Mouse (Mus musculus): ENCODE data around the gene Tmem231. TPM values are rescaled to one million over a fixed set of nuclear protein-coding genes. Genes with fewer than 3 reads are reported as not detected.

The Tmem231 gene
- 10 to 100 TPM in 2 of 4 experiments, 1 to 10 TPM in 2; 6.3 to 12.4 (median 9.5) TPM for total RNA-seq (2022)

DNA sequence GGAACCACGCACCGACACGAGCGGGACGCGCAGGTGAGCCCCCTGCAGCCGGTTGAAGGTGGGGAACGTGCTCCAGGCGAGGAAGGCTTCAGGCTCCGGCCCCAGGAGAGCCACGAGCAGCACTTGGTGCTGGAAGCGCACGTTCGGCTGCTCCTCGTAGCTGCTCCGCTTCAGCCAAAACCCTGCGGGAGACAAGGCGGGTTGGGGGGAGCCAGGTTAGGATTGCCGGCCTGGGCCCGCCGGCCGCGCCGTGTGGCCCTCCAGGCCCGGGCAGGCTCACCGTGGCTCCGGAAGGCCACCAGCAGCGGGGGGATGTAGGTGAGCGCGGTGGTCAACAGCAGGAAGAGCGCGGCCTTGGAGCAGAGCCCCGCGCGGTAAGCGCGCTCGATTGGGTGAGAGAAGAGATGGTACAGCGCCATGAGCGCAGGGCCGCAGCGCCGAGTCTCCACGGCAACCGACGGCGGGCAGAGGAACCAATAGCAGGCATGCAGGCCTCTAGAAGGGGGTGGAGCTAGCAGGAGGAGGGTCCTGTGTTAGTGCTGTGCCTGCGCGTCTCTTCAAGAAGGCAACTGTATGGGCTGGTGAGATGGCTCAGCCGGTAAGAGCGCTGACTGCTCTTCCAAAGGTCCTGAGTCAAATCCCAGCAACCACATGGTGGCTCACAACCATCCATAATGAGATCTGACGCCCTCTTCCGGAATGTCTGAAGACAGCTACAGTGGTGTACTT lies at the start of gene Tmem231:
TSS of gene Tmem231 (minus strand) at position 534 of the 729 bp plus-strand sequence.
- peak; percentile 91 for DNase-seq

DNA sequence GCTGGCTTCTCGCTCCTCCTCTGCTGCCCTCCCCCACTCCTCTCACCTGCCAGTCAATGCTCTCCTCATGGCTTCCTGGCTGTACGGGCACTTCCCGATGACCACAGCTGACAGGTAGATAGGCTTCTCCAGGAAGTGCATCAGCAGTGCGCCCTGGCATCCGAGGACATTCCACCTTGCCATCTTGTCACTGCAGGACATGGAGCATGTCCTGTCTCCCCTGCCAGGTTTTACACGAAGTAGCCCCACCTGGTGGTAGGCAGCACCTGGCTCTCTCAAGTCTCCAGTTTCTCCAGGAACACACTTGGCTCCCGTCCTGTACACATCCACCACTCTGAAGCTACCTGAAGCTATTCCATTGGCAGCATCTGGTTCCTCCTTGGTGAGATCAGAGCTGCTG lies 48.4 kb upstream of the Tmem231 start:
- no peak for DNase-seq

DNA sequence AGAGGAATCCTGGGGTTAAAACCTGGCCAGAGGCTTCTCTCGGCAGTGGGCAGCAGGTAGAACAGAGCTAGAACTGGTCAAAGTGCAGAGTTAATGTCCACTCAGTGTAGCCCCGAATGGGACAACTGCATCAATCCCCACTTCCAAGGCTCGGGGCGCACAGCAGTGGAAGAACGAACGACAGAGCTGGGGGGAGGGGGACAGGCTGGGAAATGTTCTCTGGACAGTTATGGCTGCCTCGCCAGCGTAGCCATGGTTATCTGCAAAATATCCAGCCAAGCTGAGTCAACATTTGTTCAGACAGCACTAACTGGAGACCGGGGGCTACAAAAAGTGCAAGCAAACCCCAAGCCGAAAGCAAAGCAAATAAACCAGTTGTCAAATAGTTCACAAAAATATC lies 44.5 kb upstream of the Tmem231 start:
- no peak for DNase-seq

DNA sequence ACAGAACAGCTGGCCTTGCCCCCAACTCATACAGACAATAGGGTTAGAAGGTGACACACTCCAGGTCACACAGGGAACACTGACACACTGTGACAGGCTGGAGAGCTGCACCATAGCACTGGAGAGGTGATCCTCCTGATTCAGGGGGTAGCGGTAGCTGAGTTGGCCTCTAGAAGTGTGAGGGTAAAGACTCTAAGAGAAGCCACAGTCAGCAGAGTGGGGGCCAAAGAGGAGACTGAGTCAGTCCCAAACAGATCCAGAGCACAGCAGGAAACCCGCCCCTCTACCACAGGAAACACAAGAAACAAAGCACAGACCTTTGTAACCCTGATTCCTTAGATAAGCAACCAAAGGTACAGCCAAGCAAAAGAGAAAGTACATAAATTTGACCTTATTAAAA lies 42.6 kb upstream of the Tmem231 start:
- no peak for DNase-seq

GRCm38 (mm10) chr8:111975706-111976105 lies 42.0 kb upstream of the Tmem231 start:
- DNase-seq, result no peak

DNA sequence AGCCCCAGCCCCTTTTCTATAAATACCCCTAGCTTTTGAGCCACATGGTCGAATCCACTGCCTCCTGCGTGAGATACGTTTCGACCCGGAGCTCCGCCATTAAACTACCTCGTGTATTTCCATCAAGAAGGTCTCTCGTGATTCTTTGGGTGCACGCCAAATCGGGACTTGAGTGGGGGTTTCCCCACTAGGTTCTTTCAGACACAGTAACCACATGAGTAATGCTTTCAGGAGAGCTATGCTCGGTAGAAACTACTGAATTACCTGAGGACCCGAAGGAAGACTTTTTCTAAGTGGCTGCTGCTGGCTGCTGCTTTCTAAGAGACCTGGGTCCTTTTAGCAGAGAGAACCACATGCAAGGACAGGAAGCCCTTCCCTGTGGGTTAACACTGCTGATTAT lies 40.5 kb upstream of the Tmem231 start:
- no peak for DNase-seq

DNA sequence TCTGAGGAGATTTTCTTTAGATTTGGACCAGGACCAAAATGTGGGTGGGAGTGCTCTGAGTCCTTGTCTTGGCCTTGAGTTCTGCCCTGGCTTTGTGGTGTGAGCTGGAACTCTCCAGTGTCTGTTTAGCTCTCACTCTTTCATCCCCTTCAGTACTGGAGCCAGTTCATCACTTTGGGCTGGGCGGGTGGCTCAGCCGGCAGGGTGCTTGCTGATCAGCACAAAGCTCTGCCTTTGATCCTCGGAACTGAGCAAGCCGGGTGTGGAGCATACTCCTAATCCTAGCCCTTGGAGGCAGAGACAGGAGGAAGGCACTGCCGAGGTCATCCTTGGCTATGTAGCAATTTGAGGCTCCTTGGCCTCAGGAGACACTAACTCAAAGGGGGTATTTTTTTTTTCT lies 35.3 kb upstream of the Tmem231 start:
- DNase-seq, result no peak

- no peak for DNase-seq
These were observed 34.9 kb upstream of the Tmem231 start for GRCm38 (mm10) chr8:111968541-111968940.

- no peak for DNase-seq
These were observed 33.7 kb upstream of the Tmem231 start for GRCm38 (mm10) chr8:111967246-111967870.

- DNase-seq, result no peak
These were observed 31.3 kb upstream of the Tmem231 start for GRCm38 (mm10) chr8:111964849-111965561.

GRCm38 (mm10) chr8:111964351-111964750 lies 30.7 kb upstream of the Tmem231 start:
- DNase-seq, result no peak

GRCm38 (mm10) chr8:111963546-111963945 lies 29.9 kb upstream of the Tmem231 start:
- DNase-seq, result no peak

DNA sequence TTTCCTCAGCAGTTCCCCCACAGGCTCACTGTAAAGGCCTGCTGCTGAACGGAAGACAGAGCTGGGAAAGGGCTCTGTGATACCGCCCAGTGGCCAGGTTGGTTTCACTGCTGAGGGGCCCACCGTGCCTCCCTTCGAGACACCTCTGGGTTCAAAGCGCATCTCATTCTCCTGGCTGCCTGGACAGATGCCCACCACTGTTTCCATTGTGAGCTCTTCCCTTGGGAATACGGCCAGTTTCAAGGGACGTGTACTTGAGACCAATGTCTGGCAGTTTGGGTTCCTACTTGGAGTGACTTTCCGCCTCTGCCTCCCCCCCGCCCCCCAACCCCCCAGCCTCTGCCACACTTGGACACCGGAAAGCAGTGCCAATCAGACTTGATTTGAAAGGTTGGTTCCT lies 29.4 kb upstream of the Tmem231 start:
- no peak for DNase-seq

- DNase-seq, result no peak
These were observed 28.9 kb upstream of the Tmem231 start for GRCm38 (mm10) chr8:111962589-111962988.

GRCm38 (mm10) chr8:111961330-111961729 lies 27.6 kb upstream of the Tmem231 start:
- DNase-seq, result no peak

DNA sequence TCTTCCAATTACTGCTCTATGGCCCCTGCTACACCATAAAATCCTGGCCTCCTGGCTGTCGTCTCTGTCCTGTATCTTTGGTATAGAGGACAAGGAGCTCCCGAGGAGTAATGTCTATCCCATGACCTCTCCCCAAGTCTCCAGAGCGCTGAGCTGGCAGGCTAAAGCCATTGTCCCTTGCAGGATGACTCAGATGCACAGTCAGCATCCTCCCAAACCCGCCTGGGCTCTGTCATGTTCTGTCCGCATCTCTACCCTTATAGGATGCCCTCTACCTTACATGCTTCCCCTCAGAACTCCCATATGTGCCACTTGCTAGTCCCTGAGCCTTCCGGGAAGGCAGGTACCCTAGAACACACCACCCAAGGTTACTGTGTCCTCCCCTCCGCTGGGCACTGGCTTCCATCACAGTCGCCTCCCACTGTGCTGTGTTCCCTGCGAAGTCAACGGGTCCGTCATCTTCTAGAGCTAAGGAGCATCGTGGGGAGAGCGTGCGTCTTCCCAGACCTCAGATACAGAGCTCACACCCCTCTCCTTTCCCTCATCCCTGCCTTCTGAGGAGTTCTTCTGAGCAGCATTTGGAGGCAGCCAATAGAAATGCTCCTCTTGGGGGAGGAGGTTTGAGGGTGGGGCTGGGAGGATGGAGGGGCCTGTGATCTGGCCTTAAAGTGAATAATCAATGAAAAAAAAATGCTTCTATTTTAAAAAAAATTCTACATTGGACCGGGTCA lies 27.1 kb upstream of the Tmem231 start:
- no peak for DNase-seq

DNA sequence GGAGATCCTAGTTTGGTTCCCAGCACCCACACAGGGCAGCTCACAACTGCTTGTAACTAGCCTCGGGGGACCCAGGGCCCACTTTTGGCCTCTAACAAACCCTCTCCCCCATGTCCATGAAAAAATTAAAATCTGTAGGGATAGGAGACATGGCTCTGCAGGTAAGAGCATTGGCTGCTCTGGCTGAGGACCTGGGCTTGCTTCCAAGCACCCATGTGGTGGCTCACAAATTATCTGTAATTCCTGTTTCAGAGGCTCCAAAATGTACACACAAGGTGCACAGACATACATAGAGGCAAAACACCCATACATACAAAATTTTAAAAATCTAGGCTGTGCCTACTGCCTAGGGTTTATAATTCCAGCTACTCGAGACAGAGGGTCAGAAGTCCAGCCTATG lies 23.6 kb upstream of the Tmem231 start:
- DNase-seq, result no peak

DNA sequence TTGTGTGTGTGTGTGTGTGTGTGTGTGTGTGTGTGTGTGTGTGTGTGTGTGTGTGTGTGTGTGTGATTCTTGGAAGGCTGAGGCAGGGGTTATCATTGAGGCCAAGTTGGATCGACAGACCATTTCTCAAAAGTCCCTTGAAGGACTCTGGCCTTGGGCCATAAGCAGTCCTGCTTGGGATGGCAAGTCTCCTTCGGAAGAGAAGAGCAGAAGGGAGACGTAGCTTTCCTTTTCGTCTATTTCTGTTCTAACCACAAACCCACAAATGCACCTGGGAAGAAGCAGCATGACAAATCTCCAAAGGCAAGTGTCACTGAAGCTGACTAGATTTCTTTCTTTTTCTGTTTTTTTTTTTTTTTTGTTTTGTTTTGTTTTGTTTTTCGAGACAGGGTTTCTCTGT lies 22.2 kb upstream of the Tmem231 start:
- no peak for DNase-seq

- DNase-seq, result no peak
These were observed 21.3 kb upstream of the Tmem231 start for GRCm38 (mm10) chr8:111954844-111955594.

DNA sequence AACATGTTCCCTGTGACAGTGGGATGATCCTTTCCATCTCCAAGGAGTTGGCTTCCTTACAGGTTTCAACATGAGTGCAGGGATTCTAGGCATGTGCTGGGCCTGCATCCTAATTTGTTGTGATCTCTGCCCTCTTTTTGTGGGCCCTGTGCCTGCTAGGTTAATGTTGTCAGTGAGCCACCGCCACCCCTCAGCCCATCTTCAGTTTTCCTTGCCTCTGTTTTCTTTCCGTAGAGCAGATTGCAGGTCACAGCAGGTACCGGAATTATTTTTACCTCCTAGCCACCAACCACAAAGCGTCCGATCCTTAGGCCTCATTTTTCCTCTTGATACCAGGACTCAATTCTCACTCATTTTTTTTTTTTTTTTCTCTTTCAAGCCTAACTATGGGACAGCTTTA lies 18.3 kb upstream of the Tmem231 start:
- DNase-seq, result no peak

DNA sequence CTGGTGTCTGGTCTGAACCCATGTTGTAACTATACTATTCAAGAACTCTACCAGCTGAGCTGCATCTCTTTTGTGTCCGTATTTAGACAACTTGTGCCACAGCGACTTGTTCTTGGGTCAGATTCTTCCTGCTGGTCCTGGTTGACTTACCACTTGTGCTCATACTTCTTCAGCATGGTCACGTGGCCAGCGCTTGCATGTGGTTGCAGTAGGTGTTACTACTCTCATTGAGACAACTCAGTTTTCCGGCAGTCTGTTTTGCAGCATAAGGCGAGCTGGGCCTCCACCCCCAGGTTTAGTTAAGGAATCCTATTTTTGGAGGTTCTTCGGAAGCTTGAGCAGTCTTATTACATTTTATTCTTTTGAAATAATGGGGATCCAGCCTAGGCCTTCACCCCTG lies 17.6 kb upstream of the Tmem231 start:
- DNase-seq, result no peak

GRCm38 (mm10) chr8:111950846-111951245 lies 17.2 kb upstream of the Tmem231 start:
- no peak for DNase-seq

All from adrenal gland, adult 8-10 months (tissue).